Mouse (Mus musculus): ENCODE measurements around the gene Erg28. TPM values are rescaled to one million over a fixed set of nuclear protein-coding genes. Genes with fewer than 3 reads are reported as not detected.

Erg28 gene
- 111 and 114 TPM in 2 replicates for polyA plus RNA-seq (2015; fragmentation: Nextera tagmentation; extraction: Ambion mirVana)

DNA sequence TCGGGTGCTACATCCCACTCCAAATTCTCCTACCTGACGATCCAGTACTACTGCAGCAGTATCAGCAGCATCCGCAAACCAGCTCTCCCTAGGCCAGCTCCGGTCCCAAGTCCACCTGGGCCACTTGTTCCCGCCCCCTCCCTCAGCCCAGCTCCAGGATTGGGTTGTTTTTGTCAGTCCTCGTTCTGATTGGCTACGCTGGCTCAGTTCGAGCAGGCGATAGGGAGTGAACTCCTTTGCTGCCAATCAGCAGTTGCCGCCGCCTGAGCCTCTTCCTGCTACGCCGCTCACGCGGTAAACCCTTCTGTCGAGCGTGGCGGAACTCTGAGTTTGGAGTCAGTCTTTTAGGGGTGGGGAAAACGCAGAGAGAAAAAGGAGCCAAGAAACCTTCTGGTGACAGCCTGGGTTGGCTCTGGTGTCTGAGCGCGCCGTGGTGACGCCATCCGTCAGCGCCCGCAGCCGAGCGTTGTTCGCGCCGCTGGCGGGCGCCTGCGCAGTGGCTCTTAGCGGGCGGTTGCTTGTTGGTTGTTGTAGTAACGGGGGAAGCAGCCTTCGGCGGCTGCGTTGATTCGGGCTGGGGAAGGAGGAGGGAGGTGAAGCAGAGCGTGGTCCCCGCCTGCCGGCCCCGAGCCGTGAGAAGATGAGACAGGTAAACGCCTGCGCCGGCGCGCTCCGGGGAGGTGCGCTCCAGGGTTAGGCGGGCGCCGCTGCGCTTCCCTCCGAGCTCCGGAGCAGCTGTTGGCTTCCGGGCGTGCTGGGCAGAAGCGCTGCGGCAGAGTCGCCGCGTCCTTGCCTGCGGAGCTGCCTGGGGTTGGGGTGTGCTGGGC is at the start of gene Erg28, which contains the start of gene Ttll5:
Gene Erg28, minus strand, starts transcription at position 113 of the 827 bp plus-strand sequence.
Gene Ttll5, plus strand, starts transcription at position 222 of the 827 bp plus-strand sequence.
- Histone ChIP-seq H3K9me3 (no peaks in the 10 kb centered on the region), H3K4me3 (peak within 1 kb of the TSS; percentile 91), H3K4me1 (peaks cover 26% of the 10 kb centered on the region), H3K27ac (peak within 1 kb of the TSS; percentile 99), H3K36me3 (peaks cover 24% of the 10 kb centered on the region; the same call in 1 of the 2 replicates), H3K9ac (peak within 1 kb of the TSS; percentile 70), H3K27me3 (no peaks in the 10 kb centered on the region), H3K4me2 (peak within 1 kb of the TSS; percentile 84)
- WGBS, result under 1% methylated on average over 63 of the region's 67 CpGs
- ATAC-seq (ENCODE audit: borderline replicate concordance, extremely low read depth, low FRiP score, low TSS enrichment), result peak; percentile 98

DNA sequence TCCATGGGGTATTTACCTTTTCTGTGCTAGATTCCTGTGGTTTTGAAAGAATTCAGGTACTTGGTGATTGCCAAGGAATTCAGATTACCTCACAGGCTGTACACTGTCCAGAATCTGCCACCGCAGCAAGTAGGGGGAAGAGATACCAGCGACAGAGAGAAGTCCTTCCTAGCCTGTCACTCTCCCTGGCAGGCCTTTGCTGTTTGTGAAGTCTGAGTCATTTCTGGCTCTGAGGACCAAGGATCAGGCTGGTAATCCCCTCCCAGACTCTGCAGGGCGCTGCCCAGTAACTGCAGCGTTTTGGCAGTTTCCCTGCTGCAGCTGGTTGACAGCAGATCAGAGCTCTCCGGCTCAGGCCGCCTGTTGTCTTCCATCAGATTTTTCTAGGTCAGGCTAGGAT is 45.1 kb upstream of the Erg28 start:
- Histone ChIP-seq H3K9me3 (no peaks in the 10 kb centered on the region), H3K4me3 (no peak overlapping the region), H3K27me3 (no peaks in the 10 kb centered on the region), H3K27ac (peak overlapping the region; percentile 80), H3K4me2 (0 out of 2 replicates have a peak overlapping the region, but pooled peaks have one; percentile 3), H3K36me3 (no peaks in the 10 kb centered on the region; the same call in 1 of the 2 replicates), H3K4me1 (peaks cover 22% of the 10 kb centered on the region), H3K9ac (no peak overlapping the region)
- ATAC-seq (ENCODE audit: borderline replicate concordance, extremely low read depth, low FRiP score, low TSS enrichment), result peak; percentile 84
- WGBS, result 19% methylated on average over 6 of the region's 6 CpGs

DNA sequence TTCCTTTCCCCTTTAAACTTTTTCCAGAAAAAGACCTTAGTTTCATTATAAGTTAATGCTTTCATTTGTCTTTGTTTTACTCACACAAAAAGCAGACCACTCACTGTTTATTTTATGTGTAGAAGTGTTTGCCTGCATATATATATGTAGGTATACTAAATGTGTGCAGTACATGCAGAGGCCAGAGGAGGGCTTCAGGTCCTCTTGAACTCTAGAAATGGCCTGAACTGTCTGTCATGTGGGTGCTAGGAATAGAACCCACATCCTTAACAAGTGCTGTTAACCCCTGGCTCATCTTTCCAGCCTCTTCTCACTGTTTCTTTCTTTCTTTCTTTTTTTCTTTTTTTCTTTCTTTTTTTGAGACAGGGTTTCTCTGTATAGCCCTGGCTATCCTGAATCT is 42.8 kb upstream of the Erg28 start:
- Histone ChIP-seq H3K27ac (no peak overlapping the region), H3K27me3 (no peaks in the 10 kb centered on the region), H3K4me3 (no peak overlapping the region), H3K4me2 (no peak overlapping the region), H3K9me3 (no peaks in the 10 kb centered on the region), H3K36me3 (no peaks in the 10 kb centered on the region; the same call in 1 of the 2 replicates), H3K9ac (no peak overlapping the region), H3K4me1 (peaks cover 27% of the 10 kb centered on the region)
- ATAC-seq (ENCODE audit: borderline replicate concordance, extremely low read depth, low FRiP score, low TSS enrichment), result no peak

DNA sequence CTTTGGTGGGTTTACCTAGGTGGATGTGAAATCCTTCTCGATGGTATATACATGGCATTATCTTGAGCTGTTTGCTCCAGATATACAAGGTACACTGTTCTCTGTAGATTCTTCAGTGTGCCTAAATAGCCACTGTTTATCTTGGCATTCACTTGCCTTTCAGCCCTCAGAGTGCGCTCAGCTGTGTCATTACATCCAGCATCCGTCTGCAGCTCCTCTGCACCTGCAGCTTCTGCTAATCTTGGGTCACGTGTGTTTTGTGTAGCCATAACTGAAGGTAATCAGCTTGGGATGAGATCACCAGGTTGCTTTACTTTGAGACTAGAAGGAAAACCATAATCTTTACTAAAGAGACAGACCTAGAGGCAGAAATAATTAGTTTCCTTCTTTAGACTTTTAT is 42.3 kb upstream of the Erg28 start:
- H3K27me3 ChIP-seq, result no peaks in the 10 kb centered on the region
- peaks cover 27% of the 10 kb centered on the region for H3K4me1 ChIP-seq
- H3K27ac ChIP-seq, result peak overlapping the region; percentile 31
- no peaks in the 10 kb centered on the region for H3K9me3 ChIP-seq
- no peaks in the 10 kb centered on the region; the same call in 1 of the 2 replicates for H3K36me3 ChIP-seq
- 64% methylated on average over 4 of the region's 4 CpGs for WGBS
- H3K9ac ChIP-seq, result no peak overlapping the region
- H3K4me3 ChIP-seq, result no peak overlapping the region
- H3K4me2 ChIP-seq, result no peak overlapping the region
- ATAC-seq (ENCODE audit: borderline replicate concordance, extremely low read depth, low FRiP score, low TSS enrichment), result no peak

DNA sequence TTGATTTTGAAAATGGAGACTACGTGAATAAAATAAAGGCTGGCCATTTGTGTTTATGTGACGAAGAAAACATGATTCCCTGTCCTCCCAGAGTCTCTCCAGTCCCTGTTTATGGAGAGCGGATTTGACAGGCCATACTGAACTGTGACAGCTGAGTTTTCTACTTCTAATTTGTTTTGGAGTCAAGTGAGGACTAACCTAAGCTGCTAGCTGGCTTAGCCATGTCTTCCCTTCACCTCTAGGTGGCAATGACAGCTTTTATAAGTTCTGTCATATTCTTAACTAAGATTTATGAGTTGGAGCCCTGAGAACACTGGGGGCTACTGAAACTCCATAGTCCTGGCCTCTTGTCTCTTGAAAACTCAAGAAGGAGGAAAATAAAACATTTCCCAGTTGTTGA is 41.2 kb upstream of the Erg28 start:
- peaks cover 25% of the 10 kb centered on the region for H3K4me1 ChIP-seq
- 75% methylated on average over 3 of the region's 3 CpGs for WGBS
- H3K27ac ChIP-seq, result peak overlapping the region; percentile 53; the same call in 1 of the 2 replicates
- H3K27me3 ChIP-seq, result no peaks in the 10 kb centered on the region
- ATAC-seq (ENCODE audit: borderline replicate concordance, extremely low read depth, low FRiP score, low TSS enrichment), result no peak
- H3K4me2 ChIP-seq, result no peak overlapping the region
- no peaks in the 10 kb centered on the region for H3K9me3 ChIP-seq
- H3K4me3 ChIP-seq, result no peak overlapping the region
- no peak overlapping the region for H3K9ac ChIP-seq
- no peaks in the 10 kb centered on the region; the same call in 1 of the 2 replicates for H3K36me3 ChIP-seq

DNA sequence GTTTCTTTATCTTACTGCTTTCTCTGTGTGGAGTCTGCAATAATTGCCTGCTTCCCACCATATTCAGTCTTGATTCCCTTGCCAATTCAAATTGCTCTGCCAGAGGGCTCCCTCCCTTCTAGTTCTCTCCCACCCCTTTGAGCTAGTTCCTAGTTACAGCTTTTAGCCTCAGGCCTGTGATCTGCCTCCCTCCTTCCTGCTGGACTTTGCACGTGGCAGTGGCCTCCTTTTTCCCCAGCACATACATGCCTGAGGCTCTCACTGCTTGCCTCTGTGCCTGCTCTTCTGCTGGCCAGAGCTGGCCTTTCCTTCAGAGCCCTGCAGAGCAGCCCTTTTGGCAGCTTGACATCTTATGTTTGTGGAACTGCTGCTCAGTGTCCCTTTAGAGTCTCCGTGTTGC is 38.2 kb upstream of the Erg28 start:
- Histone ChIP-seq H3K4me1 (peaks cover 24% of the 10 kb centered on the region), H3K9ac (no peak overlapping the region), H3K9me3 (no peaks in the 10 kb centered on the region), H3K4me2 (no peak overlapping the region), H3K36me3 (no peaks in the 10 kb centered on the region; the same call in 1 of the 2 replicates), H3K4me3 (no peak overlapping the region), H3K27me3 (no peaks in the 10 kb centered on the region), H3K27ac (peak overlapping the region; percentile 64; the same call in 1 of the 2 replicates)
- 41% methylated on average over 2 of the region's 2 CpGs for WGBS
- no peak for ATAC-seq (ENCODE audit: borderline replicate concordance, extremely low read depth, low FRiP score, low TSS enrichment)

DNA sequence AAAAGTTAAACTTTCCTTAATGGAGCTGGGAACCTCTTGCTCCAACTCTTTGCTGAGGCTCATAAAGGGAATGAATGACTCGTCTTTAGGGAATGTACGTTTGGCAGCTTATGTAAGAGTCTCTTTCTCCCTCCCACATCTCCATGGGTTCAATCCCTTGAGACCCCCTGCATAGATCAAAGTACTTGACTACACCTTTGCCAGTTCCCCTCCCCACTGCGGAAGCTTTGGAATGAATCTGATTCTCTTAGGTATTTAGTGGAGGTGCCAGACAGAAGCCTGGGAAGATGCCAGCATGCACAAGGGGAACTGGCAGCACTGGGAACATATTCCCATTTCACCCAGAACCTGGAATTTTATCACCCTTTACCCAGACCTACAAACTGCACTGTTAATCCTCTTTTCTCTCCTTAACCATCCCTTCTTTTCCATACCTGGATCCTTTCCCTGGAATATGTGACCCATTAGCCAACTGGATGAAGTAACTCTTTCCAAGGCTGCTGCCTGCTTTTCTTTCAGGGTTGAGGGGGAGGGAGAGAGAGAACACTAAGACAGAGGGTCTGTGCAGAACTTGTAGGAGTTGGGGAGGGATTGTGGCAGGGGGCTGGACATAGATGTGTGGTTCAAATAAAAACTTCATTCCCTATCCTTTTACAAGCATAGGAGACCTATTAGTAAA is 35.3 kb upstream of the Erg28 start:
- H3K27ac ChIP-seq, result peak overlapping the region; percentile 91
- no peak overlapping the region for H3K9ac ChIP-seq
- no peaks in the 10 kb centered on the region for H3K36me3 ChIP-seq
- no peak overlapping the region for H3K4me3 ChIP-seq
- ATAC-seq (ENCODE audit: borderline replicate concordance, extremely low read depth, low FRiP score, low TSS enrichment), result no peak; the same call in 1 of the 2 replicates
- H3K27me3 ChIP-seq, result no peaks in the 10 kb centered on the region
- peaks cover 19% of the 10 kb centered on the region for H3K4me1 ChIP-seq
- H3K4me2 ChIP-seq, result no peak overlapping the region
- H3K9me3 ChIP-seq, result no peaks in the 10 kb centered on the region
- 31% methylated on average over 3 of the region's 3 CpGs for WGBS

DNA sequence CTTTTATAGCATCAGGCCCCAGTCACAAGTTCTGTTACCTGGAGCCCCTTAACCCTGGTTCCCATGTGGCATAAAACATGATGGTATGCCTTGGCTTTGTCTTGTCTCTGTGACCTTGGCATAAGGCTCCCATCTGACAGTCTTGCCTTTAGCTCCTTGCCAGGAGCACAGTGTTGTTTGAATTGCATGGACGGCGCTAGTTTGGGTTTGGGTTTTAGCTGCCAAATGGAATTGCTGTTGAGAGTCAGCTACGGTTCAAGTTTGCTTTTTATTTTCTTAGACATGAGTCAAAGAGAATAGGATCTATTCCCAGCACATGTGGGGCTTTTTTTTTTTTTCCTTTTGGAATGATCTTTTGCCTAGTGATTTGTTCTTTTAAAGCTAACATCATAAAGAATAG is 34.8 kb upstream of the Erg28 start:
- peaks cover 22% of the 10 kb centered on the region for H3K4me1 ChIP-seq
- H3K9ac ChIP-seq, result no peak overlapping the region
- no peak overlapping the region for H3K4me3 ChIP-seq
- 43% methylated on average over 3 of the region's 3 CpGs for WGBS
- H3K27me3 ChIP-seq, result no peaks in the 10 kb centered on the region
- H3K36me3 ChIP-seq, result no peaks in the 10 kb centered on the region
- peak; percentile 75; the same call in 1 of the 2 replicates for ATAC-seq (ENCODE audit: borderline replicate concordance, extremely low read depth, low FRiP score, low TSS enrichment)
- H3K27ac ChIP-seq, result peak overlapping the region; percentile 91
- no peaks in the 10 kb centered on the region for H3K9me3 ChIP-seq
- H3K4me2 ChIP-seq, result no peak overlapping the region

DNA sequence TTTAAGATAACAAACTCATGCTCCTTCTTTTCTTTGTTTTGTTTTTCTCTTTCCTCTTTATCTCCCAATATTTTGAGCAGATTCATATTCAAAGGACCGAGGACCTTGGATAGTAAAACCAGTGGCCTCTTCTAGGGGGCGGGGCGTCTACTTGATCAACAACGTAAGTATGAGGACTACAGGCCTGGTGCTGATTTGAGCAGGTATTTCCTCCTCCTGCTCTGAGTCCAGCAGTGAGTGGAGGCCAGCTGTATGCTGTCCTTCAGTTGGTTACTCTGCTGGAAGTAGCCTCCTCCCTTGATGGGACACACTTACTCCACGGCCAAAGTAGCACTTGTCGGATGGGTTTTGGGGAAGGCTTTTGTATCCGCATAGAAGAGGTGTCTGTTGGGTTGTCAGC is 33.0 kb upstream of the Erg28 start:
- no peak for ATAC-seq (ENCODE audit: borderline replicate concordance, extremely low read depth, low FRiP score, low TSS enrichment)
- WGBS, result 75% methylated on average over 7 of the region's 7 CpGs
- Histone ChIP-seq H3K27ac (no peak overlapping the region), H3K27me3 (no peaks in the 10 kb centered on the region), H3K9me3 (no peaks in the 10 kb centered on the region), H3K9ac (no peak overlapping the region), H3K4me3 (no peak overlapping the region), H3K4me1 (peaks cover 18% of the 10 kb centered on the region), H3K4me2 (no peak overlapping the region), H3K36me3 (no peaks in the 10 kb centered on the region)

DNA sequence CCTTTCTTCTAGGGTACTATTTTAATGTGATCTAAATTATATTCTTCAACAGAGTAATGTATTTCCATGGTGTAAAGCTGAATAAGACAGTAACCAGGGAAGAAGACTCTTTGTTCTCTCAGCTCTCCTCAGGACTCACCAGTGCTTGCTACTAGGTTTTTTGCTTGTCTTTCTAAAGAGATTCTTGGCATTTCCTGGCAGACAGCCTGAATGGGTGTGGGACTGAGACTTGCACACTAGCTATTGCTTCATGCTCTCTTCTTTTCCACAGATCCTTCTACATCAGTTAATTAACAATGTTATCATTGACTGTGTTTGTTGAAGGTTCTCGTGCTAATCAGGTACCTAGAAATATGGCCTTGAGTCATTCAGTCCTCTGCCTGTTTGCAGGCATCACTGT is 29.9 kb upstream of the Erg28 start:
- H3K27ac ChIP-seq, result no peak overlapping the region; the same call in 1 of the 2 replicates
- no peak for ATAC-seq (ENCODE audit: borderline replicate concordance, extremely low read depth, low FRiP score, low TSS enrichment)

DNA sequence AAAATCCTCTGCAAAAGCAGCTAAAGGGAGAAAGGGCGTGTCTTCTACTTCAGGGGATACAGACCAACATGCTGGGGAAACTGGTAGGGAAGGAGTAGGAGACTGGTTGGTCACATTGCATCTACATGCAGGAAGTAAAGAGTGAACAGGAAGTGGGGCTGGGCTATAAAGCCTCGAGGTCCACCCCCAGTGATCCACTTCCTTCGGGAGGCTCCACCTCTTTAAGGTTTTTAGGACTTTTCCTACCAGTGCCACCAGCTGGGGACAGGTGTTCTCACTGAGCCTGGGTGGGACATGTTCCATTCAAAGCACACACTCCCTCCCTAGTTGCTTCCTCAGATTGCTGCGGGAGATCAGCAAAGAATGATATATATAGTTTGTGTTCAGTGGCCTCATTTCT is 29.5 kb upstream of the Erg28 start:
- Histone ChIP-seq H3K4me1 (peaks cover 7% of the 10 kb centered on the region; the same call in 1 of the 2 replicates), H3K27ac (0 out of 2 replicates have a peak overlapping the region, but pooled peaks have one; percentile 16), H3K9ac (no peak overlapping the region), H3K36me3 (peaks cover 8% of the 10 kb centered on the region; the same call in 1 of the 2 replicates), H3K9me3 (no peaks in the 10 kb centered on the region), H3K4me3 (no peak overlapping the region), H3K27me3 (no peaks in the 10 kb centered on the region), H3K4me2 (no peak overlapping the region)
- ATAC-seq (ENCODE audit: borderline replicate concordance, extremely low read depth, low FRiP score, low TSS enrichment), result no peak
- WGBS, result 82% methylated on average over 4 of the region's 4 CpGs

More for the DNA sequence above, 29.9 kb upstream of the Erg28 start:
- peaks cover 8% of the 10 kb centered on the region; the same call in 1 of the 2 replicates for H3K36me3 ChIP-seq
- no peak overlapping the region for H3K4me2 ChIP-seq
- no peaks in the 10 kb centered on the region for H3K27me3 ChIP-seq
- WGBS, result 30% methylated on average over 1 of the region's 1 CpGs
- no peaks in the 10 kb centered on the region for H3K9me3 ChIP-seq
- no peak overlapping the region for H3K9ac ChIP-seq
- H3K4me3 ChIP-seq, result no peak overlapping the region
- peaks cover 9% of the 10 kb centered on the region; the same call in 1 of the 2 replicates for H3K4me1 ChIP-seq

All from lung, embryonic 15.5 days (tissue).